Mouse (Mus musculus): ENCODE results near the gene Egfl7. TPM values are rescaled to one million over a fixed set of nuclear protein-coding genes. Genes with fewer than 3 reads are reported as not detected.

Gene Egfl7
- polyA plus RNA-seq, 1 experiment from 2014 or later: 53.0 TPM

- H3K9ac ChIP-seq (replicated peaks): peak overlapping the region; percentile 66
- 0 out of 2 replicates have a peak, but pooled peaks cover 2% of the 10 kb centered on the region for H3K27me3 ChIP-seq (ENCODE audit: insufficient read depth, low read length)
- H3K4me2 ChIP-seq (ENCODE audit: low read depth, low read length): peak overlapping the region; percentile 22; the same call in 1 of the 2 replicates
- H3K9me3 ChIP-seq (ENCODE audit: low read length): no peaks in the 10 kb centered on the region
- no peaks in the 10 kb centered on the region for H3K36me3 ChIP-seq (replicated peaks; ENCODE audit: insufficient read depth, low read length)
- no peak for DNase-seq
- WGBS (ENCODE audit: insufficient replicate concordance): 12% methylated on average over 11 of the region's 11 CpGs
- TF ChIP-seq CTCF (IDR thresholded peaks at IDR 0.05; ENCODE audit: low read depth): no peak
- no peak for TF ChIP-seq EP300 (IDR thresholded peaks at IDR 0.05; ENCODE audit: low read depth)
- peak; percentile 7; the same call in 1 of the 2 replicates for ATAC-seq
- H3K27ac ChIP-seq (ENCODE audit: low read depth): peak overlapping the region; percentile 71
- peaks cover 12% of the 10 kb centered on the region for H3K4me1 ChIP-seq (ENCODE audit: insufficient read depth)
- peak overlapping the region; percentile 36 for H3K4me3 ChIP-seq (ENCODE audit: low read depth, low read length)
These were observed 3.8 kb downstream of the Egfl7 start for GRCm38 (mm10) chr2:26583640-26584039.

GRCm38 (mm10) chr2:26585713-26586112, 5.9 kb downstream of the Egfl7 start:
- DNase-seq (no peak), ATAC-seq (no peak)
- Histone ChIP-seq H3K36me3 (replicated peaks; ENCODE audit: insufficient read depth, low read length) (no peaks in the 10 kb centered on the region), H3K9me3 (ENCODE audit: low read length) (no peaks in the 10 kb centered on the region), H3K9ac (replicated peaks) (peak overlapping the region; percentile 59; the same call in 1 of the 2 replicates), H3K27me3 (ENCODE audit: insufficient read depth, low read length) (0 out of 2 replicates have a peak, but pooled peaks cover 2% of the 10 kb centered on the region), H3K27ac (ENCODE audit: low read depth) (peak overlapping the region; percentile 9; the same call in 1 of the 2 replicates), H3K4me1 (ENCODE audit: insufficient read depth) (peaks cover 8% of the 10 kb centered on the region), H3K4me3 (ENCODE audit: low read depth, low read length) (peak overlapping the region; percentile 66; the same call in 1 of the 2 replicates), H3K4me2 (ENCODE audit: low read depth, low read length) (0 out of 2 replicates have a peak overlapping the region, but pooled peaks have one; percentile 87)
- no peak for TF ChIP-seq CTCF (IDR thresholded peaks at IDR 0.05; ENCODE audit: low read depth)
- TF ChIP-seq EP300 (IDR thresholded peaks at IDR 0.05; ENCODE audit: low read depth): no peak
- WGBS (ENCODE audit: insufficient replicate concordance): 49% methylated on average over 6 of the region's 6 CpGs

GRCm38 (mm10) chr2:26586294-26587043, 6.7 kb downstream of the Egfl7 start, which contains the start of gene Gm20532:
Gene Gm20532 (plus strand): TSS chr2:26586639.
- DNase-seq: peak; percentile 68
- H3K27me3 ChIP-seq (ENCODE audit: insufficient read depth, low read length): 0 out of 2 replicates have a peak, but pooled peaks cover 2% of the 10 kb centered on the region
- peak within 1 kb of the TSS; percentile 66 for H3K4me3 ChIP-seq (ENCODE audit: low read depth, low read length)
- no peaks in the 10 kb centered on the region for H3K36me3 ChIP-seq (replicated peaks; ENCODE audit: insufficient read depth, low read length)
- peak within 1 kb of the TSS; percentile 9; the same call in 1 of the 2 replicates for H3K27ac ChIP-seq (ENCODE audit: low read depth)
- H3K9ac ChIP-seq (replicated peaks): peak within 1 kb of the TSS; percentile 68
- TF ChIP-seq CTCF (IDR thresholded peaks at IDR 0.05; ENCODE audit: low read depth) (peak; percentile 63), EP300 (IDR thresholded peaks at IDR 0.05; ENCODE audit: low read depth) (no peak)
- H3K4me2 ChIP-seq (ENCODE audit: low read depth, low read length): peak within 1 kb of the TSS; percentile 87
- ATAC-seq: peak; percentile 63
- WGBS (ENCODE audit: insufficient replicate concordance): 1% methylated on average over 45 of the region's 65 CpGs
- H3K4me1 ChIP-seq (ENCODE audit: insufficient read depth): peaks cover 8% of the 10 kb centered on the region
- no peaks in the 10 kb centered on the region for H3K9me3 ChIP-seq (ENCODE audit: low read length)

- Histone ChIP-seq H3K4me1 (ENCODE audit: insufficient read depth) (peaks cover 8% of the 10 kb centered on the region), H3K4me2 (ENCODE audit: low read depth, low read length) (peak overlapping the region; percentile 87), H3K9ac (replicated peaks) (peak overlapping the region; percentile 68), H3K27me3 (ENCODE audit: insufficient read depth, low read length) (0 out of 2 replicates have a peak, but pooled peaks cover 2% of the 10 kb centered on the region), H3K27ac (ENCODE audit: low read depth) (peak overlapping the region; percentile 4; the same call in 1 of the 2 replicates), H3K36me3 (replicated peaks; ENCODE audit: insufficient read depth, low read length) (no peaks in the 10 kb centered on the region; the same call in 1 of the 2 replicates), H3K9me3 (ENCODE audit: low read length) (no peaks in the 10 kb centered on the region), H3K4me3 (ENCODE audit: low read depth, low read length) (peak overlapping the region; percentile 66)
- TF ChIP-seq CTCF (IDR thresholded peaks at IDR 0.05; ENCODE audit: low read depth) (no peak; the same call in 1 of the 2 replicates), EP300 (IDR thresholded peaks at IDR 0.05; ENCODE audit: low read depth) (no peak)
- ATAC-seq (no peak; the same call in 1 of the 2 replicates), DNase-seq (no peak)
- 6% methylated on average over 11 of the region's 11 CpGs for WGBS (ENCODE audit: insufficient replicate concordance)
These were observed 7.2 kb downstream of the Egfl7 start for GRCm38 (mm10) chr2:26587044-26587405.

GRCm38 (mm10) chr2:26588573-26588972, 8.8 kb downstream of the Egfl7 start:
- Histone ChIP-seq H3K36me3 (replicated peaks; ENCODE audit: insufficient read depth, low read length) (peaks cover 14% of the 10 kb centered on the region), H3K27me3 (ENCODE audit: insufficient read depth, low read length) (0 out of 2 replicates have a peak, but pooled peaks cover 2% of the 10 kb centered on the region), H3K9me3 (ENCODE audit: low read length) (no peaks in the 10 kb centered on the region), H3K4me3 (ENCODE audit: low read depth, low read length) (no peak overlapping the region), H3K9ac (replicated peaks) (no peak overlapping the region), H3K27ac (ENCODE audit: low read depth) (no peak overlapping the region), H3K4me1 (ENCODE audit: insufficient read depth) (peaks cover 8% of the 10 kb centered on the region), H3K4me2 (ENCODE audit: low read depth, low read length) (peak overlapping the region; percentile 20; the same call in 1 of the 2 replicates)
- TF ChIP-seq EP300 (IDR thresholded peaks at IDR 0.05; ENCODE audit: low read depth) (no peak), CTCF (IDR thresholded peaks at IDR 0.05; ENCODE audit: low read depth) (no peak)
- 62% methylated on average over 4 of the region's 4 CpGs for WGBS (ENCODE audit: insufficient replicate concordance)
- DNase-seq (no peak), ATAC-seq (no peak)

- ATAC-seq (no peak), DNase-seq (no peak)
- H3K4me2 ChIP-seq (ENCODE audit: low read depth, low read length): peak overlapping the region; percentile 20; the same call in 1 of the 2 replicates
- H3K9me3 ChIP-seq (ENCODE audit: low read length): no peaks in the 10 kb centered on the region
- 84% methylated on average over 10 of the region's 10 CpGs for WGBS (ENCODE audit: insufficient replicate concordance)
- H3K27me3 ChIP-seq (ENCODE audit: insufficient read depth, low read length): 0 out of 2 replicates have a peak, but pooled peaks cover 2% of the 10 kb centered on the region
- no peak overlapping the region for H3K9ac ChIP-seq (replicated peaks)
- no peak overlapping the region for H3K27ac ChIP-seq (ENCODE audit: low read depth)
- H3K4me1 ChIP-seq (ENCODE audit: insufficient read depth): peaks cover 8% of the 10 kb centered on the region
- TF ChIP-seq CTCF (IDR thresholded peaks at IDR 0.05; ENCODE audit: low read depth) (no peak), EP300 (IDR thresholded peaks at IDR 0.05; ENCODE audit: low read depth) (no peak)
- H3K4me3 ChIP-seq (ENCODE audit: low read depth, low read length): no peak overlapping the region
- H3K36me3 ChIP-seq (replicated peaks; ENCODE audit: insufficient read depth, low read length): peaks cover 18% of the 10 kb centered on the region
These were observed 9.5 kb downstream of the Egfl7 start for GRCm38 (mm10) chr2:26589284-26589683.
